Mouse (Mus musculus): ENCODE measurements around the gene Cdh8. TPM values are rescaled to one million over a fixed set of nuclear protein-coding genes. Genes with fewer than 3 reads are reported as not detected.
A peak's percentile ranks its signal among the peaks of the same experiment; 100 is the strongest.
"Not testable (repeated sequence)": the region's sequence is repeated elsewhere in the genome, so short reads cannot be mapped to it uniquely, and the experiment has no call there.

Gene Cdh8
- total RNA-seq, 2 experiments from 2014 or later, result 45.5 to 51.4 TPM

GRCm38 (mm10) chr8:99304184-99304583, 112.1 kb downstream of the Cdh8 start:
- intact Hi-C loops (cut with DNase I), result no loop called here
- DNase-seq (ENCODE audit: low spot score in 2 of 2), result no peak

- intact Hi-C loops (cut with DNase I), result no loop called here
- no peak for DNase-seq (ENCODE audit: low spot score in 2 of 2)
These were observed 126.1 kb downstream of the Cdh8 start for GRCm38 (mm10) chr8:99290201-99290600.

GRCm38 (mm10) chr8:99285103-99285502, 131.2 kb downstream of the Cdh8 start:
- no peak for DNase-seq (ENCODE audit: low spot score in 2 of 2)
- intact Hi-C loops (cut with DNase I), result no loop called here

- intact Hi-C loops (cut with DNase I), result no loop called here
These were observed 135.9 kb downstream of the Cdh8 start for GRCm38 (mm10) chr8:99280375-99280774.

GRCm38 (mm10) chr8:99267133-99267532, 149.1 kb downstream of the Cdh8 start:
- intact Hi-C loops (cut with DNase I), result no loop called here
- peak in 1 of 2 experiments; percentile 12 for DNase-seq (ENCODE audit: low spot score in 2 of 2)

More at GRCm38 (mm10) chr8:99280375-99280774, 135.9 kb downstream of the Cdh8 start:
- DNase-seq (ENCODE audit: low spot score in 2 of 2), result no peak

- DNase-seq (ENCODE audit: low spot score in 2 of 2), result no peak
- intact Hi-C loops (cut with DNase I), result no loop called here
These were observed 181.9 kb downstream of the Cdh8 start for GRCm38 (mm10) chr8:99234372-99234771.

GRCm38 (mm10) chr8:99223697-99224096, 192.6 kb downstream of the Cdh8 start:
- DNase-seq (ENCODE audit: low spot score in 2 of 2), result peak in 1 of 2 experiments; percentile 9
- intact Hi-C loops (cut with DNase I), result no loop called here

- DNase-seq (ENCODE audit: low spot score in 2 of 2), result no peak
- intact Hi-C loops (cut with DNase I), result no loop called here
These were observed 211.1 kb downstream of the Cdh8 start for GRCm38 (mm10) chr8:99205194-99205593.

- intact Hi-C loops (cut with DNase I), result no loop called here
- no peak for DNase-seq (ENCODE audit: low spot score in 2 of 2)
These were observed 225.6 kb downstream of the Cdh8 start for GRCm38 (mm10) chr8:99190643-99191042.

- intact Hi-C loops (cut with DNase I), result no loop called here
- DNase-seq (ENCODE audit: low spot score in 2 of 2), result no peak
These were observed 229.4 kb downstream of the Cdh8 start for GRCm38 (mm10) chr8:99186879-99187278.

- DNase-seq (ENCODE audit: low spot score in 2 of 2), result peak in 1 of 2 experiments; percentile 12
- intact Hi-C loops (cut with DNase I), result no loop called here
These were observed 232.1 kb downstream of the Cdh8 start for GRCm38 (mm10) chr8:99184186-99184585.

GRCm38 (mm10) chr8:99166966-99167365, 249.3 kb downstream of the Cdh8 start:
- DNase-seq (ENCODE audit: low spot score in 2 of 2), result no peak
- intact Hi-C loops (cut with DNase I), result no loop called here

- intact Hi-C loops (cut with DNase I), result no loop called here
- no peak for DNase-seq (ENCODE audit: low spot score in 2 of 2)
These were observed 254.6 kb downstream of the Cdh8 start for GRCm38 (mm10) chr8:99161633-99162032.

GRCm38 (mm10) chr8:99145436-99145835, 270.8 kb downstream of the Cdh8 start:
- DNase-seq (ENCODE audit: low spot score in 2 of 2), result no peak
- intact Hi-C loops (cut with DNase I), result no loop called here

- intact Hi-C loops (cut with DNase I); DNase-seq (ENCODE audit: low spot score in 2 of 2): not testable (repeated sequence)
These were observed 271.5 kb downstream of the Cdh8 start for GRCm38 (mm10) chr8:99144761-99145160.

- no peak for DNase-seq (ENCODE audit: low spot score in 2 of 2)
- intact Hi-C loops (cut with DNase I), result no loop called here
These were observed 317.8 kb downstream of the Cdh8 start for GRCm38 (mm10) chr8:99098453-99098852.

- intact Hi-C loops (cut with DNase I), result no loop called here
- DNase-seq (ENCODE audit: low spot score in 2 of 2), result no peak
These were observed 364.9 kb downstream of the Cdh8 start for GRCm38 (mm10) chr8:99051344-99051743.

GRCm38 (mm10) chr8:99048664-99049363, 367.5 kb downstream of the Cdh8 start:
- DNase-seq (ENCODE audit: low spot score in 2 of 2), result no peak
- intact Hi-C loops (cut with DNase I), result no loop called here

GRCm38 (mm10) chr8:99040423-99040822, 375.8 kb downstream of the Cdh8 start:
- DNase-seq (ENCODE audit: low spot score in 2 of 2), result no peak
- intact Hi-C loops (cut with DNase I), result no loop called here

- no peak for DNase-seq (ENCODE audit: low spot score in 2 of 2)
- intact Hi-C loops (cut with DNase I), result no loop called here
These were observed 385.2 kb downstream of the Cdh8 start for GRCm38 (mm10) chr8:99031060-99031459.
